Comparison of ENCODE assay signal across 11 mouse cellular contexts in genomic region chr7:3594686-3595085, GRCm38 (mm10). TPM values are rescaled to one million over a fixed set of nuclear protein-coding genes. Genes with fewer than 3 reads are reported as not detected.
DNase-seq lines count a peak whose midpoint lies in the region; ATAC-seq and TF ChIP-seq lines count a peak whose summit lies in the region.
"Had no signal": no experiment of that assay in that cellular context is flagged by ENCODE, and none has a peak within 500 bp of the region (broad histone marks: within the 10 kb centered on the region; RNA-seq: fewer than 3 reads in every experiment).

No protein-coding gene starts in this region.

- no peak for TF ChIP-seq EP300 in ES-Bruce4 (IDR thresholded peaks at IDR 0.05; ENCODE audit: insufficient read depth, low read depth, low read length)

- no peaks in the 10 kb centered on the region for H3K36me3 ChIP-seq in kidney, embryonic 15.5 days
- H3K36me3 ChIP-seq in ES-Bruce4 (ENCODE audit: control insufficient read depth, insufficient read depth, low read length, poor library complexity, severe bottlenecking), result no peaks in the 10 kb centered on the region
- no peaks in the 10 kb centered on the region for H3K36me3 ChIP-seq in embryonic facial prominence, embryonic 13.5 days
- H3K36me3 ChIP-seq in liver, embryonic 16.5 days (ENCODE audit: control insufficient read depth, insufficient read depth), result no peaks in the 10 kb centered on the region
- H3K36me3 ChIP-seq: midbrain, embryonic 12.5 days had no signal

- no peak for TF ChIP-seq CTCF in ES-Bruce4 (IDR thresholded peaks at IDR 0.05; ENCODE audit: low read depth, low read length)

- ATAC-seq in kidney, embryonic 15.5 days (replicated peaks; ENCODE audit: low FRiP score), result no peak
- no peak for ATAC-seq in embryonic facial prominence, embryonic 13.5 days (ENCODE audit: insufficient number of reproducible peaks, insufficient read depth, low FRiP score, low TSS enrichment, low read depth)
- peak; percentile 13; the same call in 1 of the 2 replicates for ATAC-seq in liver, embryonic 16.5 days (ENCODE audit: low read depth)
- no peak for ATAC-seq in cerebellum, adult (ENCODE audit: insufficient number of reproducible peaks, low FRiP score, low TSS enrichment)

- peak overlapping the region; percentile 22 for H3K4me3 ChIP-seq in kidney, embryonic 15.5 days (replicated peaks)
- H3K4me3 ChIP-seq in ES-Bruce4 (ENCODE audit: low read depth, low read length), result peak overlapping the region; percentile 81
- 0 out of 2 replicates have a peak overlapping the region, but pooled peaks have one; percentile 2 for H3K4me3 ChIP-seq in embryonic facial prominence, embryonic 13.5 days
- H3K4me3 ChIP-seq in liver, embryonic 16.5 days (ENCODE audit: low read depth, low read length), result peak overlapping the region; percentile 42
- H3K4me3 ChIP-seq: midbrain, embryonic 12.5 days had no signal

- no peaks in the 10 kb centered on the region for H3K4me1 ChIP-seq in kidney, embryonic 15.5 days
- H3K4me1 ChIP-seq in ES-Bruce4 (ENCODE audit: control insufficient read depth, insufficient read depth, low read length), result no peaks in the 10 kb centered on the region
- no peaks in the 10 kb centered on the region for H3K4me1 ChIP-seq in embryonic facial prominence, embryonic 13.5 days
- no peaks in the 10 kb centered on the region for H3K4me1 ChIP-seq in liver, embryonic 16.5 days (ENCODE audit: control insufficient read depth, low read depth, low read length)
- H3K4me1 ChIP-seq: midbrain, embryonic 12.5 days had no signal

- no peaks in the 10 kb centered on the region for H3K27me3 ChIP-seq in kidney, embryonic 15.5 days
- H3K27me3 ChIP-seq in ES-Bruce4 (ENCODE audit: control insufficient read depth, insufficient read depth, low read length, poor library complexity, severe bottlenecking), result no peaks in the 10 kb centered on the region
- no peaks in the 10 kb centered on the region for H3K27me3 ChIP-seq in embryonic facial prominence, embryonic 13.5 days
- H3K27me3 ChIP-seq in liver, embryonic 16.5 days (ENCODE audit: control insufficient read depth, insufficient read depth, low read depth, low read length), result no peaks in the 10 kb centered on the region
- H3K27me3 ChIP-seq: midbrain, embryonic 12.5 days had no signal

- peak overlapping the region; percentile 47 for H3K4me2 ChIP-seq in kidney, embryonic 15.5 days
- H3K4me2 ChIP-seq in embryonic facial prominence, embryonic 13.5 days, result peak overlapping the region; percentile 22; the same call in 1 of the 2 replicates
- H3K4me2 ChIP-seq in liver, embryonic 16.5 days (ENCODE audit: low read depth, low read length), result peak overlapping the region; percentile 41
- H3K4me2 ChIP-seq: midbrain, embryonic 12.5 days had no signal

- H3K27ac ChIP-seq in kidney, embryonic 15.5 days, result peak overlapping the region; percentile 64
- H3K27ac ChIP-seq in ES-Bruce4 (ENCODE audit: insufficient read depth, low read length), result peak overlapping the region; percentile 76
- H3K27ac ChIP-seq in embryonic facial prominence, embryonic 13.5 days, result no peak overlapping the region
- H3K27ac ChIP-seq in liver, embryonic 16.5 days (ENCODE audit: low read length), result no peak overlapping the region
- H3K27ac ChIP-seq: midbrain, embryonic 12.5 days had no signal

- no peak overlapping the region for H3K9ac ChIP-seq in kidney, embryonic 15.5 days
- H3K9ac ChIP-seq in ES-Bruce4 (ENCODE audit: low read depth, poor library complexity, severe bottlenecking), result peak overlapping the region; percentile 78
- no peak overlapping the region for H3K9ac ChIP-seq in embryonic facial prominence, embryonic 13.5 days
- H3K9ac ChIP-seq in liver, embryonic 16.5 days (ENCODE audit: low read depth, low read length), result 0 out of 2 replicates have a peak overlapping the region, but pooled peaks have one; percentile 20
- H3K9ac ChIP-seq: midbrain, embryonic 12.5 days had no signal

- no peak for DNase-seq in kidney, adult 11 months
- no peak for DNase-seq in layer of hippocampus, adult 9-10 months (ENCODE audit: low spot score)
- DNase-seq in adrenal gland, adult (ENCODE audit: inconsistent age in 2 of 2, low spot score in 1 of 2), result no peak
- DNase-seq: adrenal gland, adult 8-10 months; cerebellum, postnatal 14 days had no signal

- TF ChIP-seq POLR2A in ES-Bruce4 (IDR thresholded peaks at IDR 0.05; ENCODE audit: insufficient read depth, low read length), result no peak

- H3K9me3 ChIP-seq in kidney, embryonic 15.5 days (replicated peaks), result no peaks in the 10 kb centered on the region
- no peaks in the 10 kb centered on the region for H3K9me3 ChIP-seq in ES-Bruce4 (replicated peaks; ENCODE audit: control insufficient read depth, insufficient read depth, low read length, poor library complexity, severe bottlenecking)
- H3K9me3 ChIP-seq in embryonic facial prominence, embryonic 13.5 days, result no peaks in the 10 kb centered on the region
- H3K9me3 ChIP-seq in liver, embryonic 16.5 days (replicated peaks; ENCODE audit: control insufficient read depth, low read length), result no peaks in the 10 kb centered on the region
- H3K9me3 ChIP-seq: midbrain, embryonic 12.5 days had no signal

- 26% methylated on average over 5 of the region's 5 CpGs for WGBS in kidney, embryonic 15.5 days
- WGBS in embryonic facial prominence, embryonic 13.5 days, result 17% methylated on average over 5 of the region's 5 CpGs
- WGBS in liver, embryonic 16.5 days (ENCODE audit: insufficient replicate concordance), result 8% methylated on average over 5 of the region's 5 CpGs

RNA-seq across cellular contexts. Expression of gene Oscar, which starts 21.3 kb away (rescaled TPM):
- polyA plus RNA-seq in kidney, embryonic 15.5 days (2015; fragmentation: Nextera tagmentation; extraction: Ambion mirVana), result 0.59 TPM in 1 of 2 replicates, not detected in the other
- 0.37 TPM in 1 of 2 replicates, not detected in the other for polyA plus RNA-seq in ES-Bruce4 (2011; ENCODE audit: insufficient read depth, insufficient read length, low read depth, missing spikeins)
- polyA plus RNA-seq in embryonic facial prominence, embryonic 13.5 days (2015; fragmentation: Nextera tagmentation; extraction: Ambion mirVana), result 0.33 and 0.37 TPM in 2 replicates
- polyA plus RNA-seq in liver, embryonic 16.5 days (2015; fragmentation: Nextera tagmentation; extraction: Ambion mirVana), result 0.18 TPM in 1 of 2 replicates, not detected in the other

RNA-seq across cellular contexts. Expression of gene Ndufa3, which starts 22.5 kb away (rescaled TPM):
- 500 and 505 TPM in 2 replicates for polyA plus RNA-seq in kidney, embryonic 15.5 days (2015; fragmentation: Nextera tagmentation; extraction: Ambion mirVana)
- 266 and 305 TPM in 2 replicates for polyA plus RNA-seq in ES-Bruce4 (2011; ENCODE audit: insufficient read depth, insufficient read length, low read depth, missing spikeins)
- polyA plus RNA-seq in embryonic facial prominence, embryonic 13.5 days (2015; fragmentation: Nextera tagmentation; extraction: Ambion mirVana), result 427 and 457 TPM in 2 replicates
- 249 and 272 TPM in 2 replicates for polyA plus RNA-seq in liver, embryonic 16.5 days (2015; fragmentation: Nextera tagmentation; extraction: Ambion mirVana)

RNA-seq across cellular contexts. Expression of gene Tfpt, which starts 35.0 kb away (rescaled TPM):
- polyA plus RNA-seq in kidney, embryonic 15.5 days (2015; fragmentation: Nextera tagmentation; extraction: Ambion mirVana), result 22.6 and 23.9 TPM in 2 replicates
- 23.6 and 29.9 TPM in 2 replicates for polyA plus RNA-seq in ES-Bruce4 (2011; ENCODE audit: insufficient read depth, insufficient read length, low read depth, missing spikeins)
- polyA plus RNA-seq in embryonic facial prominence, embryonic 13.5 days (2015; fragmentation: Nextera tagmentation; extraction: Ambion mirVana), result 29.6 and 31.2 TPM in 2 replicates
- 8.1 and 9.0 TPM in 2 replicates for polyA plus RNA-seq in liver, embryonic 16.5 days (2015; fragmentation: Nextera tagmentation; extraction: Ambion mirVana)

RNA-seq across cellular contexts. Expression of gene Prpf31, which starts 35.1 kb away (rescaled TPM):
- polyA plus RNA-seq in kidney, embryonic 15.5 days (2015; fragmentation: Nextera tagmentation; extraction: Ambion mirVana), result 110 and 116 TPM in 2 replicates
- polyA plus RNA-seq in ES-Bruce4 (2011; ENCODE audit: insufficient read depth, insufficient read length, low read depth, missing spikeins), result 67.3 and 80.1 TPM in 2 replicates
- 114 and 122 TPM in 2 replicates for polyA plus RNA-seq in embryonic facial prominence, embryonic 13.5 days (2015; fragmentation: Nextera tagmentation; extraction: Ambion mirVana)
- 36.9 and 41.4 TPM in 2 replicates for polyA plus RNA-seq in liver, embryonic 16.5 days (2015; fragmentation: Nextera tagmentation; extraction: Ambion mirVana)

RNA-seq across cellular contexts. Expression of gene Cnot3, which starts 50.4 kb away (rescaled TPM):
- 60.6 and 66.5 TPM in 2 replicates for polyA plus RNA-seq in kidney, embryonic 15.5 days (2015; fragmentation: Nextera tagmentation; extraction: Ambion mirVana)
- polyA plus RNA-seq in ES-Bruce4 (2011; ENCODE audit: insufficient read depth, insufficient read length, low read depth, missing spikeins), result 141 and 161 TPM in 2 replicates
- 65.6 and 66.0 TPM in 2 replicates for polyA plus RNA-seq in embryonic facial prominence, embryonic 13.5 days (2015; fragmentation: Nextera tagmentation; extraction: Ambion mirVana)
- 18.3 and 22.3 TPM in 2 replicates for polyA plus RNA-seq in liver, embryonic 16.5 days (2015; fragmentation: Nextera tagmentation; extraction: Ambion mirVana)

Comparison
In these comparisons a context has a peak if more than half of its experiments do, and no peak if none do; other contexts are left out.
1. H3K27ac ChIP-seq: peak in kidney, embryonic 15.5 days (single experiment) and ES-Bruce4 (single experiment); none in embryonic facial prominence, embryonic 13.5 days (single experiment) and liver, embryonic 16.5 days (single experiment).
2. H3K4me3 ChIP-seq: peak in every context shown above with its lines; median percentile 81 in ES-Bruce4; 42 in liver, embryonic 16.5 days; 22 in kidney, embryonic 15.5 days; 2 in embryonic facial prominence, embryonic 13.5 days.
3. H3K9ac ChIP-seq: peak in ES-Bruce4 (single experiment) and liver, embryonic 16.5 days (single experiment); none in kidney, embryonic 15.5 days (single experiment) and embryonic facial prominence, embryonic 13.5 days (single experiment).
4. Peak in every context shown above with its lines, with median percentiles within 50 percentile points of each other: H3K4me2 ChIP-seq.